Mouse (Mus musculus): Measurements from ENCODE around the gene Psmc2. TPM values are rescaled to one million over a fixed set of nuclear protein-coding genes. Genes with fewer than 3 reads are reported as not detected.

Gene Psmc2
- polyA plus RNA-seq, 1 experiment from 2014 or later: 253 TPM

- H3K36me3 ChIP-seq (ENCODE audit: control insufficient read depth, insufficient read depth, low read length): no peaks in the 10 kb centered on the region
- 0 out of 2 replicates have a peak, but pooled peaks cover 4% of the 10 kb centered on the region for H3K4me1 ChIP-seq (ENCODE audit: control insufficient read depth, insufficient read depth, low read length)
- H3K9ac ChIP-seq (ENCODE audit: low read length): no peak overlapping the region
- H3K4me3 ChIP-seq (ENCODE audit: low read depth, low read length): no peak overlapping the region
- H3K9me3 ChIP-seq (ENCODE audit: control insufficient read depth, low read length): no peaks in the 10 kb centered on the region
- 75% methylated on average over 4 of the region's 4 CpGs for WGBS
- H3K4me2 ChIP-seq: no peak overlapping the region
- DNase-seq (ENCODE audit: low spot score, missing footprints): no peak
- no peaks in the 10 kb centered on the region for H3K27me3 ChIP-seq (ENCODE audit: control insufficient read depth, insufficient read depth, low read length)
- ATAC-seq (ENCODE audit: low FRiP score): no peak
- H3K27ac ChIP-seq (ENCODE audit: low read depth, low read length): no peak overlapping the region
These were observed 43.8 kb downstream of the Psmc2 start for GRCm38 (mm10) chr5:21828855-21829254.

- no peaks in the 10 kb centered on the region for H3K9me3 ChIP-seq (ENCODE audit: control insufficient read depth, low read length)
- 86% methylated on average over 3 of the region's 3 CpGs for WGBS
- H3K4me1 ChIP-seq (ENCODE audit: control insufficient read depth, insufficient read depth, low read length): no peaks in the 10 kb centered on the region
- H3K4me2 ChIP-seq: no peak overlapping the region
- no peak overlapping the region for H3K4me3 ChIP-seq (ENCODE audit: low read depth, low read length)
- no peak overlapping the region for H3K27ac ChIP-seq (ENCODE audit: low read depth, low read length)
- no peak overlapping the region for H3K9ac ChIP-seq (ENCODE audit: low read length)
- no peak for ATAC-seq (ENCODE audit: low FRiP score)
- no peak for DNase-seq (ENCODE audit: low spot score, missing footprints)
- no peaks in the 10 kb centered on the region for H3K27me3 ChIP-seq (ENCODE audit: control insufficient read depth, insufficient read depth, low read length)
- no peaks in the 10 kb centered on the region for H3K36me3 ChIP-seq (ENCODE audit: control insufficient read depth, insufficient read depth, low read length)
These were observed 46.7 kb downstream of the Psmc2 start for GRCm38 (mm10) chr5:21831761-21832160.

- H3K4me1 ChIP-seq (ENCODE audit: control insufficient read depth, insufficient read depth, low read length): no peaks in the 10 kb centered on the region
- 76% methylated on average over 4 of the region's 4 CpGs for WGBS
These were observed 59.6 kb downstream of the Psmc2 start for GRCm38 (mm10) chr5:21844676-21845075.

GRCm38 (mm10) chr5:21846616-21847290 is 61.7 kb downstream of the Psmc2 start:
- Histone ChIP-seq H3K4me2 (no peak overlapping the region), H3K9me3 (ENCODE audit: control insufficient read depth, low read length) (no peaks in the 10 kb centered on the region), H3K4me3 (ENCODE audit: low read depth, low read length) (no peak overlapping the region), H3K27me3 (ENCODE audit: control insufficient read depth, insufficient read depth, low read length) (no peaks in the 10 kb centered on the region), H3K4me1 (ENCODE audit: control insufficient read depth, insufficient read depth, low read length) (no peaks in the 10 kb centered on the region), H3K9ac (ENCODE audit: low read length) (no peak overlapping the region), H3K36me3 (ENCODE audit: control insufficient read depth, insufficient read depth, low read length) (no peaks in the 10 kb centered on the region), H3K27ac (ENCODE audit: low read depth, low read length) (no peak overlapping the region)
- no peak for DNase-seq (ENCODE audit: low spot score, missing footprints)
- WGBS: 89% methylated on average over 20 of the region's 20 CpGs
- ATAC-seq (ENCODE audit: low FRiP score): no peak

More at GRCm38 (mm10) chr5:21844676-21845075, 59.6 kb downstream of the Psmc2 start:
- Histone ChIP-seq H3K4me3 (ENCODE audit: low read depth, low read length) (no peak overlapping the region), H3K27ac (ENCODE audit: low read depth, low read length) (no peak overlapping the region), H3K36me3 (ENCODE audit: control insufficient read depth, insufficient read depth, low read length) (no peaks in the 10 kb centered on the region), H3K9me3 (ENCODE audit: control insufficient read depth, low read length) (no peaks in the 10 kb centered on the region), H3K4me2 (no peak overlapping the region), H3K27me3 (ENCODE audit: control insufficient read depth, insufficient read depth, low read length) (no peaks in the 10 kb centered on the region), H3K9ac (ENCODE audit: low read length) (no peak overlapping the region)
- no peak for DNase-seq (ENCODE audit: low spot score, missing footprints)
- ATAC-seq (ENCODE audit: low FRiP score): no peak

- no peaks in the 10 kb centered on the region for H3K4me1 ChIP-seq (ENCODE audit: control insufficient read depth, insufficient read depth, low read length)
- WGBS: 87% methylated on average over 6 of the region's 6 CpGs
- H3K4me3 ChIP-seq (ENCODE audit: low read depth, low read length): no peak overlapping the region
- H3K27ac ChIP-seq (ENCODE audit: low read depth, low read length): no peak overlapping the region
- no peaks in the 10 kb centered on the region for H3K36me3 ChIP-seq (ENCODE audit: control insufficient read depth, insufficient read depth, low read length)
- no peak for DNase-seq (ENCODE audit: low spot score, missing footprints)
- H3K4me2 ChIP-seq: no peak overlapping the region
- H3K9ac ChIP-seq (ENCODE audit: low read length): no peak overlapping the region
- no peaks in the 10 kb centered on the region for H3K27me3 ChIP-seq (ENCODE audit: control insufficient read depth, insufficient read depth, low read length)
- H3K9me3 ChIP-seq (ENCODE audit: control insufficient read depth, low read length): no peaks in the 10 kb centered on the region
- ATAC-seq (ENCODE audit: low FRiP score): no peak
These were observed 62.4 kb downstream of the Psmc2 start for GRCm38 (mm10) chr5:21847438-21847837.

GRCm38 (mm10) chr5:21851679-21852340 is 66.7 kb downstream of the Psmc2 start:
- H3K27ac ChIP-seq (ENCODE audit: low read depth, low read length): no peak overlapping the region
- H3K4me3 ChIP-seq (ENCODE audit: low read depth, low read length): no peak overlapping the region
- ATAC-seq (ENCODE audit: low FRiP score) (no peak), DNase-seq (ENCODE audit: low spot score, missing footprints) (no peak)
- no peaks in the 10 kb centered on the region for H3K4me1 ChIP-seq (ENCODE audit: control insufficient read depth, insufficient read depth, low read length)
- no peaks in the 10 kb centered on the region for H3K9me3 ChIP-seq (ENCODE audit: control insufficient read depth, low read length)
- no peak overlapping the region for H3K9ac ChIP-seq (ENCODE audit: low read length)
- 67% methylated on average over 10 of the region's 10 CpGs for WGBS
- no peaks in the 10 kb centered on the region for H3K36me3 ChIP-seq (ENCODE audit: control insufficient read depth, insufficient read depth, low read length)
- no peak overlapping the region for H3K4me2 ChIP-seq
- H3K27me3 ChIP-seq (ENCODE audit: control insufficient read depth, insufficient read depth, low read length): no peaks in the 10 kb centered on the region

Other genes with a start within 250 kb of the Psmc2 start
- 14.0 and 17.0 TPM in 2 replicates for gene Lrrc17, start 241.7 kb upstream of the Psmc2 start, polyA plus RNA-seq (2014; fragmentation: Nextera tagmentation; extraction: Ambion mirVana)
- 0.08 and 0.30 TPM in 2 replicates for gene Fbxl13, start 139.6 kb upstream of the Psmc2 start, polyA plus RNA-seq (2014; fragmentation: Nextera tagmentation; extraction: Ambion mirVana)
- gene Armc10, start 139.5 kb upstream of the Psmc2 start, polyA plus RNA-seq (2014; fragmentation: Nextera tagmentation; extraction: Ambion mirVana): 93.1 and 98.3 TPM in 2 replicates
- 17.0 and 17.1 TPM in 2 replicates for gene Napepld, start 83.9 kb upstream of the Psmc2 start, polyA plus RNA-seq (2014; fragmentation: Nextera tagmentation; extraction: Ambion mirVana)
- 106 and 115 TPM in 2 replicates for gene Pmpcb, start 48.1 kb upstream of the Psmc2 start, polyA plus RNA-seq (2014; fragmentation: Nextera tagmentation; extraction: Ambion mirVana)
- gene Dnajc2, start within 50 bp of the Psmc2 start, polyA plus RNA-seq (2014; fragmentation: Nextera tagmentation; extraction: Ambion mirVana): 103 and 109 TPM in 2 replicates
- gene Slc26a5, start 80.3 kb downstream of the Psmc2 start, polyA plus RNA-seq (2014; fragmentation: Nextera tagmentation; extraction: Ambion mirVana): 0.07 and 0.18 TPM in 2 replicates